Mouse (Mus musculus) myocyte (in vitro differentiated cells): Measurements from ENCODE around the gene Nudt7.

ENCODE experiments used
- E2F4 ChIP-seq: IDR thresholded peaks from one replicate; pipeline ENCODE4 v1.6.1; 2011; ENCODE audit warnings: mild to moderate bottlenecking, control low read depth, moderate library complexity; ENCODE audit not compliant: insufficient read depth
- MAX ChIP-seq: IDR thresholded peaks from one replicate; pipeline ENCODE4 v1.6.1; 2011; ENCODE audit warnings: low read depth, mild to moderate bottlenecking, control low read depth
- MYOG ChIP-seq, 3 experiments: IDR thresholded peaks; one replicate each; pipeline ENCODE4 v1.6.1; 2011; ENCODE audit warnings: control low read depth in 2 of 3, low read depth in 2 of 3, mild to moderate bottlenecking in 2 of 3; ENCODE audit not compliant: insufficient read length in 2 of 3, control insufficient read depth in 1 of 3, insufficient read depth in 1 of 3
- POLR2A ChIP-seq: IDR thresholded peaks from one replicate; pipeline ENCODE4 v1.6.1; 2011; ENCODE audit warnings: low read depth, mild to moderate bottlenecking, control low read depth, moderate library complexity; ENCODE audit not compliant: insufficient read length
- USF1 ChIP-seq: IDR thresholded peaks from one replicate; pipeline ENCODE4 v1.6.1; 2011; ENCODE audit warnings: low read depth, mild to moderate bottlenecking, control low read depth, moderate library complexity

DNA sequence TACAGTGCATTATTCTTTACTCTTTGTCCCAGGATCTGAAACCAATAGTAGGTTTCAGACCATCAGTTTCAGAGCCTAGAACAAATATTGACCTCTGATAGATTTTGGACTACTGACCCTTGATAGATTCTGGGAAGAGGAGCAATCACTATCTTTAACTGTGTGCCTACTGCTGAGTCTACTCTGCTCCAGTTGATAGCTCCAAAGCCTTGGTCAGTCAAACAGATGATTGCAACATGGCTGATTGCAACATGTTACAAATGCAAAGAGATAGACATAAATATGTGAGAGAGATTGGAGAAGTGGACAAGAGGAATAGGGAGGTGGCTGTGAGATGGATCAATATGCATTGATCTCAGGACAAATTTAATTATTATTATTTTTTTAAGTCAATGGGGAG is 15.9 kb upstream of the Nudt7 start:
- no peak for TF ChIP-seq USF1
- TF ChIP-seq MYOG (IDR thresholded peaks at IDR 0.05; ENCODE audit: control insufficient read depth in 1 of 3, insufficient read depth in 1 of 3, insufficient read length in 2 of 3, low read depth in 2 of 3) = no peak
- TF ChIP-seq MAX = no peak
- TF ChIP-seq POLR2A = no peak
- no peak for TF ChIP-seq E2F4
